Mouse (Mus musculus): ENCODE results near the gene Ncbp1. TPM values are rescaled to one million over a fixed set of nuclear protein-coding genes. Genes with fewer than 3 reads are reported as not detected.

Ncbp1 gene
- 90.6 and 90.9 TPM in 2 replicates for polyA plus RNA-seq (2015; fragmentation: Nextera tagmentation; extraction: Ambion mirVana)

GRCm38 (mm10) chr4:46138287-46139222 is at the start of gene Ncbp1, which contains the start of gene Tstd2:
TSS of gene Ncbp1 (plus strand) at chr4:46138613.
TSS of gene Tstd2 (minus strand) at chr4:46138694.
- peak within 1 kb of the TSS; percentile 96 for H3K4me3 ChIP-seq (ENCODE audit: low read length)
- peak within 1 kb of the TSS; percentile 96 for H3K9ac ChIP-seq (replicated peaks; ENCODE audit: low read length)
- peaks cover 28% of the 10 kb centered on the region for H3K4me1 ChIP-seq (ENCODE audit: insufficient read depth, low read length)
- no peaks in the 10 kb centered on the region for H3K27me3 ChIP-seq (ENCODE audit: insufficient read depth, low read length)
- WGBS, result under 1% methylated on average over 82 of the region's 90 CpGs
- H3K36me3 ChIP-seq (ENCODE audit: insufficient read depth, low read length), result peaks cover 10% of the 10 kb centered on the region
- peak within 1 kb of the TSS; percentile 100 for H3K27ac ChIP-seq (ENCODE audit: low read length)
- ATAC-seq (ENCODE audit: low FRiP score, low TSS enrichment), result peak; percentile 89
- H3K9me3 ChIP-seq (ENCODE audit: low read length), result no peaks in the 10 kb centered on the region
- H3K4me2 ChIP-seq (replicated peaks; ENCODE audit: low read depth, low read length), result peak within 1 kb of the TSS; percentile 71

DNA sequence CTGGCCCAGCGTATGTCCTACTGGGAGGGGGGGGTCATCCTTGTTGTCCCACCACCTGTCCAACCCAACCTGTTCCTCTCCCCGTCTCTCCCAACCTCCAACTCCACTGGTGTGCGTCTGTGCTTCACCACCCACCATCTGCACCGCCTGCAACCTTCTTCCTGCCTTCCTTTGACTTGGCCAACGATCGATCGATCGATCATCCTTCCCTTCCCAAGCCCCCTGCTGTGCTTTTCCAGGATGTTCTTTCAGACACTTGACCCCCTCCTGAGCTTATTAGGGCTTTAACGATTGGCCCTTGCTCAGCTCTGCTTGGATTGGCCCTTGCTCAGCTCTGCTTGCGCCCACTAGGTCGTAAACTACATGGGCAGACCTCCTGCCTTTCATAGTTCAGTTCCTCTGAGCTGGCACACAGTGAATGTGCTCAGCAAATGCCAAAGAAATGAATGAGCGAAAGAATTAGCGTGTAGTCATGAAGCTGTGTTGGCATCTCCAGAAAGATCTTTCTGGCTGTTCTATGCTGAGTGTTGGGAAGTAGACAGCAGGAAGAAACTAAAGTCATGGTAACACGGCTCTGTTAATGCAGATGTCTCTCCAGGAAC is 48.8 kb upstream of the Ncbp1 start:
- no peak overlapping the region for H3K27ac ChIP-seq (ENCODE audit: low read length)

DNA sequence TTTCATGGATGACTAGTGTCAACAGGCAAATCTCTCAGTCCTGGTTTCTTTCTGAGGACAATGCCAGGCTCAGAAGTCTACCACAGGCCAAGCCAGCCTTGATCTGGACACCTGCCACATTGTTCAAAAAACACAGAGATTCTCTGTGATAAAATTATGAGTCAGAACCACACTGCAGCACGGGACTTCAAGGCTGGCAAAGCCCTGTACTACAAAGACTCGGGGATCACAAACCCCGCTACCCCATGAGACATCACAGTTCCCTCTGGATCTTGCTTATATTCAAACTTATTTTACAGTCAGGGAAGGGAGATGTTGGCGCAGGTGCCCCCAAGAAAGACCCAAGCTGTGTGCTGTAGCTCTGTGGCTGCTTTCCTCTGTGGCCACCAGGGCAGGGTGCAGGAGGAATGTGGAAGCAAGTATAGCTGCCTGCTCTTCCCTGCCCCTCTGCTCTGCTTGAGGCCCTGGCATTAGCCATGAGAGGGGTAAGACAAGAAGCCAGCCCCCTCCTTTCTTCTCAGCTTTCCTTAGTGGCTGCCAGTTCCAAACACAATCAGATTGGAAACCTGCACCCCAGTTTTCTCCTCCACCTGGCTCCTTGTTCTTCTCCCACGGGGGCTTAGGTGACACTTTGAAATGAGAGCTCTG is 45.9 kb upstream of the Ncbp1 start:
- WGBS, result 79% methylated on average over 5 of the region's 5 CpGs
- Histone ChIP-seq H3K4me2 (replicated peaks; ENCODE audit: low read depth, low read length) (no peak overlapping the region), H3K9me3 (ENCODE audit: low read length) (no peaks in the 10 kb centered on the region), H3K4me1 (ENCODE audit: insufficient read depth, low read length) (peaks cover 4% of the 10 kb centered on the region), H3K36me3 (ENCODE audit: insufficient read depth, low read length) (no peaks in the 10 kb centered on the region), H3K27ac (ENCODE audit: low read length) (no peak overlapping the region), H3K4me3 (ENCODE audit: low read length) (no peak overlapping the region), H3K27me3 (ENCODE audit: insufficient read depth, low read length) (no peaks in the 10 kb centered on the region), H3K9ac (replicated peaks; ENCODE audit: low read length) (no peak overlapping the region)
- no peak for ATAC-seq (ENCODE audit: low FRiP score, low TSS enrichment)

More for the DNA sequence above, 48.8 kb upstream of the Ncbp1 start:
- WGBS, result 71% methylated on average over 14 of the region's 14 CpGs
- H3K4me2 ChIP-seq (replicated peaks; ENCODE audit: low read depth, low read length), result no peak overlapping the region
- H3K4me1 ChIP-seq (ENCODE audit: insufficient read depth, low read length), result peaks cover 7% of the 10 kb centered on the region
- H3K36me3 ChIP-seq (ENCODE audit: insufficient read depth, low read length), result no peaks in the 10 kb centered on the region
- no peaks in the 10 kb centered on the region for H3K27me3 ChIP-seq (ENCODE audit: insufficient read depth, low read length)
- H3K9ac ChIP-seq (replicated peaks; ENCODE audit: low read length), result no peak overlapping the region
- H3K4me3 ChIP-seq (ENCODE audit: low read length), result no peak overlapping the region
- no peaks in the 10 kb centered on the region for H3K9me3 ChIP-seq (ENCODE audit: low read length)
- no peak for ATAC-seq (ENCODE audit: low FRiP score, low TSS enrichment)

GRCm38 (mm10) chr4:46094916-46095825 is 43.2 kb upstream of the Ncbp1 start:
- no peak overlapping the region for H3K27ac ChIP-seq (ENCODE audit: low read length)
- H3K4me2 ChIP-seq (replicated peaks; ENCODE audit: low read depth, low read length), result no peak overlapping the region
- no peaks in the 10 kb centered on the region for H3K36me3 ChIP-seq (ENCODE audit: insufficient read depth, low read length)
- no peaks in the 10 kb centered on the region for H3K9me3 ChIP-seq (ENCODE audit: low read length)
- ATAC-seq (ENCODE audit: low FRiP score, low TSS enrichment), result no peak
- 46% methylated on average over 15 of the region's 15 CpGs for WGBS
- H3K4me3 ChIP-seq (ENCODE audit: low read length), result no peak overlapping the region
- no peak overlapping the region for H3K9ac ChIP-seq (replicated peaks; ENCODE audit: low read length)
- no peaks in the 10 kb centered on the region for H3K27me3 ChIP-seq (ENCODE audit: insufficient read depth, low read length)
- H3K4me1 ChIP-seq (ENCODE audit: insufficient read depth, low read length), result peaks cover 13% of the 10 kb centered on the region

GRCm38 (mm10) chr4:46095826-46096159 is 42.6 kb upstream of the Ncbp1 start:
- Histone ChIP-seq H3K9me3 (ENCODE audit: low read length) (no peaks in the 10 kb centered on the region), H3K27me3 (ENCODE audit: insufficient read depth, low read length) (no peaks in the 10 kb centered on the region), H3K36me3 (ENCODE audit: insufficient read depth, low read length) (no peaks in the 10 kb centered on the region), H3K9ac (replicated peaks; ENCODE audit: low read length) (no peak overlapping the region), H3K27ac (ENCODE audit: low read length) (no peak overlapping the region), H3K4me1 (ENCODE audit: insufficient read depth, low read length) (peaks cover 18% of the 10 kb centered on the region), H3K4me3 (ENCODE audit: low read length) (no peak overlapping the region), H3K4me2 (replicated peaks; ENCODE audit: low read depth, low read length) (no peak overlapping the region)
- ATAC-seq (ENCODE audit: low FRiP score, low TSS enrichment), result no peak
- WGBS, result 100% methylated on average over 3 of the region's 3 CpGs

DNA sequence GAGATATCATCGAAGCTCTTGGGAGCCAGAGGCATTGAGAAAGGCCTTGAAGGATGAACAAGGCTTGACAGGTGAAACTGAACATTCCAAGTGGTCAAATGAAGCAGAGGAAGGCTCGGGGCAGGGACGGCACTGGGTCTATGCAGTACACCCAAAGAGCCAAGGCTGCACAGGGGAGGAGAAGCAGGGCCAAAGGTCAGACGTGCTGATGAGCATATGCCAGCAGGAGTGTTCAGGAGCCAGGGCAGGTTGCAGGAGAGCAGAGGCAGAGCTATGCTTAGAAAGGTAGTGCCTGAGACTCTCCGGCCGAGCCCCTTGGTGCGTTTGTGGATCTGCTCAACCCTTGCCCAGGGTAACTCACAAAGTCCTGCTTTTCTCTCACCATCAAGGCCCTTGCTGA is 41.9 kb upstream of the Ncbp1 start:
- no peaks in the 10 kb centered on the region for H3K9me3 ChIP-seq (ENCODE audit: low read length)
- no peak for ATAC-seq (ENCODE audit: low FRiP score, low TSS enrichment)
- WGBS, result 93% methylated on average over 7 of the region's 7 CpGs
- H3K4me1 ChIP-seq (ENCODE audit: insufficient read depth, low read length), result peaks cover 26% of the 10 kb centered on the region
- no peak overlapping the region for H3K4me2 ChIP-seq (replicated peaks; ENCODE audit: low read depth, low read length)
- no peaks in the 10 kb centered on the region for H3K36me3 ChIP-seq (ENCODE audit: insufficient read depth, low read length)
- H3K9ac ChIP-seq (replicated peaks; ENCODE audit: low read length), result no peak overlapping the region
- no peaks in the 10 kb centered on the region for H3K27me3 ChIP-seq (ENCODE audit: insufficient read depth, low read length)
- no peak overlapping the region for H3K27ac ChIP-seq (ENCODE audit: low read length)
- no peak overlapping the region for H3K4me3 ChIP-seq (ENCODE audit: low read length)

DNA sequence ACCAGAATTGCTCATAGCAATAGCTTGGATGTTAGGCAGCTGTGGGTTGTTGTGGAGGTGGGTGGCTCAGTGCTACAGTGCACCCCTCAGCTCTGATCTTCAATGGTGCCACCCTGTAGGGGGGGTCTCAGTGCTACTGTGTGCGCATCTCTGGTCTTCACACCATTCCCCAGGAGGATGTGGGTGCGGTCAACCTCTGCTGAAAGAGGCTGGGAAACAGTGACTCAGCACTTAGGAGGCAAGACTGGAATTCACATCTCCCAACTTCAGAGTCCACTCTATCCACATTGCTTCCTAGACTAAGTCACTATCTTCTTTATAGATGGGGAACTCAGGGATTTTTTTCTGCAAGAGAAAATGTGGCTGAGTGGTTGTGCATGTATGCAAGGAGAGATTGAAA is 40.8 kb upstream of the Ncbp1 start:
- Histone ChIP-seq H3K9ac (replicated peaks; ENCODE audit: low read length) (no peak overlapping the region), H3K4me1 (ENCODE audit: insufficient read depth, low read length) (peaks cover 28% of the 10 kb centered on the region), H3K9me3 (ENCODE audit: low read length) (no peaks in the 10 kb centered on the region), H3K27ac (ENCODE audit: low read length) (no peak overlapping the region), H3K4me2 (replicated peaks; ENCODE audit: low read depth, low read length) (no peak overlapping the region), H3K36me3 (ENCODE audit: insufficient read depth, low read length) (no peaks in the 10 kb centered on the region), H3K4me3 (ENCODE audit: low read length) (no peak overlapping the region), H3K27me3 (ENCODE audit: insufficient read depth, low read length) (no peaks in the 10 kb centered on the region)
- WGBS, result 93% methylated on average over 2 of the region's 2 CpGs
- ATAC-seq (ENCODE audit: low FRiP score, low TSS enrichment), result no peak

GRCm38 (mm10) chr4:46099132-46099531 is 39.3 kb upstream of the Ncbp1 start:
- Histone ChIP-seq H3K9ac (replicated peaks; ENCODE audit: low read length) (no peak overlapping the region), H3K4me1 (ENCODE audit: insufficient read depth, low read length) (peaks cover 28% of the 10 kb centered on the region), H3K9me3 (ENCODE audit: low read length) (no peaks in the 10 kb centered on the region), H3K4me3 (ENCODE audit: low read length) (no peak overlapping the region), H3K4me2 (replicated peaks; ENCODE audit: low read depth, low read length) (no peak overlapping the region), H3K27me3 (ENCODE audit: insufficient read depth, low read length) (no peaks in the 10 kb centered on the region), H3K27ac (ENCODE audit: low read length) (no peak overlapping the region; the same call in 1 of the 2 replicates), H3K36me3 (ENCODE audit: insufficient read depth, low read length) (no peaks in the 10 kb centered on the region)
- 54% methylated on average over 9 of the region's 9 CpGs for WGBS
- no peak for ATAC-seq (ENCODE audit: low FRiP score, low TSS enrichment)

- peak; percentile 68 for ATAC-seq (ENCODE audit: low FRiP score, low TSS enrichment)
- Histone ChIP-seq H3K9me3 (ENCODE audit: low read length) (no peaks in the 10 kb centered on the region), H3K4me1 (ENCODE audit: insufficient read depth, low read length) (peaks cover 28% of the 10 kb centered on the region), H3K36me3 (ENCODE audit: insufficient read depth, low read length) (no peaks in the 10 kb centered on the region), H3K4me2 (replicated peaks; ENCODE audit: low read depth, low read length) (no peak overlapping the region), H3K4me3 (ENCODE audit: low read length) (no peak overlapping the region), H3K9ac (replicated peaks; ENCODE audit: low read length) (no peak overlapping the region), H3K27me3 (ENCODE audit: insufficient read depth, low read length) (no peaks in the 10 kb centered on the region), H3K27ac (ENCODE audit: low read length) (peak overlapping the region; percentile 89)
- WGBS, result 27% methylated on average over 7 of the region's 7 CpGs
Observed at GRCm38 (mm10) chr4:46100539-46100938, 37.9 kb upstream of the Ncbp1 start.

Data from kidney, embryonic 16.5 days (tissue).